Mouse (Mus musculus) spleen, adult 10 weeks (tissue): ENCODE data around the gene Bmpr1a. TPM values are rescaled to one million over a fixed set of nuclear protein-coding genes. Genes with fewer than 3 reads are reported as not detected.

ENCODE experiments used
- polyA plus RNA-seq: library from polyadenylated mRNA; stranded (reverse); fragments of 350-450 nt; fragmentation: Illumina TruSeq; extraction: RNeasy Lipid Tissue Mini Kit (QIAGEN cat#74804); gene quantifications from one replicate; pipeline ENCODE4 v1.2.3, GENCODE M21; 2015; ENCODE audit warnings: low replicate concordance; ENCODE audit not compliant: insufficient read depth

Gene Bmpr1a
- 12.9 TPM for polyA plus RNA-seq

DNA sequence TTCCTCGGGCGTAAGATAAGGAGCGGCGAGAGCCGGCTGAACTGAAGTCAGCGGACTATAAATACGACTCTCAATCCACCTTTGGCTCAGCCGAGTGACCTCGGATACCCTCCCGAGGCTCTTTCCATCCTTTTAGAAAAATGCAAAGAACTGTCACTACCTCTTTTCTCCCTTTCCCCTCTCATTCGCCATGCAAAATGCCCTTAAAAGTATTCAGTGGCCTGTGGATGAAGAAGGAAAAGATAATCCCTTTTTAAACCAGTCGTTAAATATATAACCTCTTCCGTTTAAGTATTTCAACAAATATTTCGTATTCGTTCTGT is at the start of gene Bmpr1a:
Bmpr1a (minus strand) TSS at position 17 of the 323 bp plus-strand sequence.

DNA sequence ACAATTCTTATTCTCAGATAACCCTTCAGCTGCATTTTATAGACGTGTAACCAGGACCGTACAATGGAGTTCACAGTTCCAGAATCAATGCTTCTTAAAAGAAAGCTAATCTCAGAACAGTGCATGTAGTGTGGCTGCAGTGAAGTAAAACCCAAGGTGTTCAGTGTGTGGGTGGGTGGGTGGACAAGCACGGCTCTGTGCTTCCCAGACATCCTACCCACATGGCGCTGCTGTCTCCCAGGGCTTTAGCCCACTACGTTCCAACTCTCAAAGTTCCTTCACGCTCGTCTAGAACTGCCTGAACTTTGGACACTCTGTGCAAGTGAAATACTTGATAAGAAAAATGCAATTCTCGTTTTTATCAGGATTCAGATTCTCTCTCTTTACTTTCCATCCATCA is 19.6 kb upstream of the Bmpr1a start, which contains the start of gene 9230112D13Rik:
9230112D13Rik (minus strand) TSS at position 101 of the 400 bp plus-strand sequence.

DNA sequence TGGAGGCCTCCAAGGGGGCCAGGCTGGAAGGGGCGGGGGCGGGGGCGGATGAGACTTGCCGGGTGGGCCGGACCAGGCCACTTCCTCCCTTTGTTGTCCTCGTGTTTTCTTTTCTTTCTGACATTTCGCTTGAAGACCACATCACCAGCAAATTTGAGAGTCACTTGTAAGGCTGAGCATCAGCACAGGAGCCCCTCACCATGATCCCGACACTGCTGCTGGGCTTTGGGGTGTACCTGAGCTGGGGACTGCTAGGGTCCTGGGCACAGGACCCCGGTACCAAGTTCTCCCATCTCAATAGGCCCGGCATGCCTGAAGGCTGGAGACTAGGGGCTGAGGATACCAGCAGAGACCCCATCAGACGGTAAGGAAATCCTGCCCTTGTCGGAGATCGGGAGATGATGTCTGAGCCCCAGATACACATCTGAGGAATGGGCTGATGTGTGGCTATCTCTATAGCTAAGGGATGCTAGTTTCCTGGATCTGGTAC is 127.7 kb downstream of the Bmpr1a start, which contains the start of gene Mmrn2:
Mmrn2 (plus strand) TSS at position 51 of the 490 bp plus-strand sequence.

DNA sequence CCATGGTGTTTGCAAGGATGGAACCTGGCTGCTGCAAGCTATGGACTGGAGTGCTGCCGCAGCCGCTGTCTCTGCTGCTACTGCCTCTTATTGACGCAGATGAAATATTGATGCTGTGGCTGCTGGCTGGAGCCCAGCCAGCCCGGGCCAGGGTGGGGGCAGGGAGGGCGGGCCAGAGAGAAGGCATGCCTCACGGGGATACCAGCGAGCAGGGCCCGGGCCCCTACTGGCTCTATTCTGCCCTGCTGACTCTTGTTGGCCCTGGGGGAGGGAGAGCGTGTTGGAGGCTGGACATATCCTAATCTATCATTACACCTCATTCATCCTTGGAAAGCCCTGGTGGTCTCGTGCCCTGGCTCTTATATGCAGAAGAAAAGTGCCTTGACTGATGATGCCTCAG is 128.6 kb downstream of the Bmpr1a start, which contains the start of gene Sncg:
Sncg (minus strand) TSS at position 213 of the 400 bp plus-strand sequence.

Other genes with a start within 250 kb of the Bmpr1a start
- 16.9 TPM for gene Shld2, start 192.8 kb downstream of the Bmpr1a start, polyA plus RNA-seq
- 213 TPM for gene Glud1, start 192.6 kb downstream of the Bmpr1a start, polyA plus RNA-seq
- not detected for gene Fam25c, start 147.9 kb downstream of the Bmpr1a start, polyA plus RNA-seq
- 2.2 TPM for gene Sncg, start 128.6 kb downstream of the Bmpr1a start, polyA plus RNA-seq
- 14.9 TPM for gene Mmrn2, start 127.9 kb downstream of the Bmpr1a start, polyA plus RNA-seq
- not detected for gene 9230112D13Rik, start 19.5 kb upstream of the Bmpr1a start, polyA plus RNA-seq
- gene Ldb3, start 85.3 kb upstream of the Bmpr1a start, polyA plus RNA-seq, result 0.47 TPM
- not detected for gene Opn4, start 96.8 kb upstream of the Bmpr1a start, polyA plus RNA-seq
- gene Wapl, start 170.6 kb upstream of the Bmpr1a start, polyA plus RNA-seq, result 87.7 TPM